Mouse (Mus musculus) cerebellum, adult 9-11 months (tissue): ENCODE data around the gene N4bp2.

ENCODE experiments used
- DNase-seq: peaks from one replicate; pipeline ENCODE4 v3.0.0; 2022

Gene N4bp2

GRCm38 (mm10) chr5:65866591-65866990, 103.3 kb downstream of the N4bp2 start:
- no peak for DNase-seq

- DNase-seq, result no peak
Observed at GRCm38 (mm10) chr5:65867380-65868116, 104.2 kb downstream of the N4bp2 start.

GRCm38 (mm10) chr5:65868419-65868818, 105.1 kb downstream of the N4bp2 start:
- no peak for DNase-seq

- no peak for DNase-seq
Observed at GRCm38 (mm10) chr5:65869660-65870059, 106.3 kb downstream of the N4bp2 start.

GRCm38 (mm10) chr5:65871276-65871875, 108.1 kb downstream of the N4bp2 start:
- no peak for DNase-seq

GRCm38 (mm10) chr5:65873212-65873611, 109.9 kb downstream of the N4bp2 start:
- DNase-seq, result no peak

GRCm38 (mm10) chr5:65875269-65875668, 111.9 kb downstream of the N4bp2 start:
- no peak for DNase-seq

GRCm38 (mm10) chr5:65878367-65878766, 115.0 kb downstream of the N4bp2 start:
- DNase-seq, result no peak
